Mouse (Mus musculus) fibroblast of lung, adult 2 months (primary cell): ENCODE results near the gene Intu.

Experiments
- DNase-seq: peaks from one replicate; pipeline ENCODE4 v3.0.0-alpha.2; 2011; ENCODE audit warnings: low read depth

Intu gene

DNA sequence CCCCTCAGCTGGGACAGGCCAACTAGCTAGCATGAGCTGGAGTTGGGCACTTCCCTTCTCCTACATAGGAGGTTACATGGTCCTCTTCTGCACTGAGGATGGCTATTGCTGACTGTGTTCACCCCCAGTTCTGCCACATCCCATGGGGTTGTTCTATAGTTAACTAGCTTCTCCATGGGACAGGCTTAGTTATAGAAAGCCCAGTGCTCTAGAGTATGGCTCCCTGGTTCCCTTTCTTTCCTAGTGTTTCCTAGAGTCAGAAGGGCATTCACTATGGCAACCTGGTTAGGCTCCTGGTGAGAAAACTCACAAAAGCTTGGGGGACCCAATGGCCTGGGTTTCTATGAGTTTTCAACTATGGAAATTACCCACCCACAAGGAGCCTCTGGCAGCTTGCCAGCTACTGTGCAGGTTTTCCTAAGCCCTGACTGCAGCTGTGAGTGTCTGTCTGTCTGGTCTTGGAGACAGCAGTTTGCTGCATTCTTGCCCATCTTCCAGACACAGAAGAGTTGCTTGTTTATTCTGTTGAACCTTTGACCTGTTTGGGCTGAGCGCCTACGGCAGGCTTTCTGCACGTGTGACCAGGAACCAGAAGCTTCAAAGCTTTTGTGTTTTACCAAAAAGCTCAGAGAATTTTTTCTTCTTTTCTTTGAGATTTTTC is 154.9 kb downstream of the Intu start:
- peak; percentile 6 for DNase-seq

DNA sequence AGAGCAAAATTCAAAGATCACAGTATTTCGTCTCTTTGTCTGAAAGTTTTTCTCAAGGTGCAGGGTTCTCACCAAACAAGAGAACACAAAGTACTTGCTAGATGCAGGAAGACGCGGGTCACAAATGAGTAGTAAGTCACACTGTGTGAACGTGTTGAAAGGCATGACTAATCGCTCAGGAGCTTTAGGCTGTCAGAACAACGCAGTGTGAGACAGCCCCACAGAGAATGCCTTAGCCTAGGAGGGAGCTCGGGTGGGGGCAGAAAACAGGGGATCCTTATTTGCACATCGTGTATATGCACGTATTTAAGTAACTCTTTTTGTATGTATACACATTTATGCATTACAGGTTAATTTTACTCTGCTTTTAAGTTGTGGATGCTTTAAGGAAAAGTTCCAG is 155.8 kb downstream of the Intu start:
- DNase-seq, result peak; percentile 16

DNA sequence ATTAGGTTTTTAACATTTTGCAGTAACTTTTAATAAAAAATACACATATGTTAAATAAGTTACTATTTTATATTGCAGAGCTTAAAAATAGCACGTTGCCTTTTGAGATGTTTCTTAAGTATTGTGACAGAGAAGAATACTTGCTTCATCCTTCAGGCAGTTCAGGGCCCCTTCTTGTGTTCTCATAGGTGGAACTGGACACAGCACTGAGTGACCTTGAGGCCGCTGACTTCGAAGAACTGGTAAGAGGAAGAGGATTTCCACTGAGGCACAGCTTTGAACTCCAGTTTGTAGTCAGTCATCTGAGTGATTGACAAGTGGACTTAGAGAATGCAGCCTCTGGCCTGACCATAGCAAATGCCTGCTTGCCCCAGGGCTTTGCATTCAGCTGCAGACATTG is 156.5 kb downstream of the Intu start:
- DNase-seq, result no peak

DNA sequence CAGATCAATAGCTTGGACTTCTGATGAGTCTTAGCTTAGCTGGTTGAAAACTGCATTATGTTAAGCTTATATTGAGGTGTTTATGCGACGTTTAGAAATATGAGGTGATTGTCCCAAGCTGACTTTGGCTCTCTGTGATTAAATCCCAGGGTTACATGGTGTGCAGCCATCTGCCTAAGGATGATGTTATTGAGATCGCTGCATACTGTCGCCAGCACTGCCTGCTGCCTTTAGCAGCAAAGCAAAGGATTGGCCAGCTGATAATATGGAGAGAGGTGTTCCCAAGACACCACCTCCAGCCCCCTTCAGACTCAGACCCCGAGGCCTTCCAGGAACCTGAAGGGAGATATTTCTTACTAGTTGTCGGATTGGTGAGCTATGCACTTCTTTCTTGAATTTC is 160.5 kb downstream of the Intu start:
- DNase-seq, result no peak

DNA sequence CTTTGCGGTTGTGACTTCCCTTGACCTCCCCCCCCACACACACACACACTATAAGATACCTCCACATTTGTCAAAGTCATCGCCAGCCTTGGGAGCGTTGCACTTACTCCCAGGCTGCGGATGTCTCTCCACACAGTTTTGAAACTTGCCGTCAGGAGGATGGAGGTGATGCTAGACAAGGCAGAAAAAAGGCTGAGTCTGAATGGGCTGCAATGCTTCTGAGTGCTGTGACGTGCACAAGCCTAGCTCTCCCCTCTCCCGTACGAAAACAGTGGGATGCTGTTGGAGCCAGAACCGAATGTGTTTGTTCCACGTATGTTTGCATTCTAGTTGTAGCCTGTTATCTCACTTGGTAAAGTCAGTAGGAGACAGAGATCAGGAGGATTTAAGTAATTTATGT is 162.3 kb downstream of the Intu start:
- DNase-seq, result no peak

DNA sequence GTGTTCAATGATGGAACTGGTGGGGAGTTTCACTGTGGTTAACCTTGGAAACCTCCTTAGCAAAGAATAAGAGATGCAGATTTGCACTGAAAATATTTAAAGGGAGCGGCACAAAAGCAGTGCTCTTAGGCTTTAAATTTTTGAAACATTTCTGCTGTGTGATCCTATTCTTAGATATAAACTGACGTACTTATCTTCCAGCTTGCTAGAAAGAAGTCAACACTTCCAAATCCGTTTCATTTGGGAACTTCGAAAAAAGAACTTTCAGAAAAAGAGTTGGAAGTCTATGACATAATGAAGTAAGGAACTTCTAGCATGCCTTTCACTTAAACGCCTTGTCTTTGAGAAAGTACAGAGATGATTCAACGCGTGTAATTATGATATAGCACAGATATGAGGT is 162.9 kb downstream of the Intu start:
- DNase-seq, result no peak

DNA sequence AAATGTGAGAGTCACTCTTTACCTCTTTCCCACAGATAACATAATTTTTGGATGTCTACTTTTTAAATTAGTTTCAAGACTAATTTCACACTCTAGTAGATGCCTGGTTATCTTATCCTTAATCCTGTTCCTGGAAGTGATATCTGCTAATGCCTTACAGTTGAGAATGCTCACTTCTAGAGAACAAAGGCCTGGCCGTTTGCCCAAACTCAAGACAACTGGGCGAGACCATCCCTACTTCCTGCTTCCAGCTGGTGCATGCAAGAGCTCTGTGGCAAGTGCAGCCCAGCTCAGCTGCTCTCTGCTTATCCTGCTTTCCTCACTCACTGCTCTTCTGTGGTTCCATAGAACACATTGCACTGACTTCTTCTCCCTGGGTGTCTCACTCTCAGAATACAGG is 163.4 kb downstream of the Intu start:
- no peak for DNase-seq

DNA sequence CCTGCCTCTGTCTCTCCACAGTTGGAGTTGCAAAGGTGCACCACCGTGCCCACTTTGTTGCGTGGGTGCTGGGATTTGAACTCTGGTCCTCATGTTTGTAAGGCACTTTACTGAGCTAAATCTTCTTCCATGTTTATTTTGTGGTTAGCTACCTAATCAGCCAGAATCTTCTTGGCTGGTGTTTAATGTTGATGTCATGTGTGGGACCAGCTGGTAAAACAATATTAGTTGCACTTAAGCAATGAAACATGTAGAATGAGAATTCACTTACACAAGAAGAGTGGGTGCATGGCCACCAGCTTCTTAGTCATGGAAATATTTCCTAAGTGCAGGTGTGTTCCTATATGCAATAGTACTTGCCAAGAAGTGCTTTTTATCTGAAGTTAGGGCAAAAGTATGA is 164.1 kb downstream of the Intu start:
- DNase-seq, result no peak

DNA sequence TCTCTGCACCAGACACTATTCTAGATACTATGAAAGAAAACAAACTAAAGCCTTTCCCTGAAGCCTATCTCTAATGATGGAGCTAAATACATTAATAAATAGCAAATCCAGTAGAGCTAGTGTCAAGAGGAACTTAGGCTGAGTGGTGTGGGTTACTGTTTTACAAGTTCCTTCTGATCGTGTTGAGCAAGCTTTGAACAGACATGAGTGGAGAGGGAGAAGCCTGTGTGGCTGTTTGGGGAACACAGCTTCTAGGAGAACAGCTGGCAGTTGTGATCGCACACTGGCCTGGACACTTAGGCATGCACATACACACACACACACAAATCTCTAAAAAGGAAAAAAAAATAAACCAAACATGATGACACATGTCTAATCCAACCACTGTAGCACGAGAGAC is 167.7 kb downstream of the Intu start:
- no peak for DNase-seq

DNA sequence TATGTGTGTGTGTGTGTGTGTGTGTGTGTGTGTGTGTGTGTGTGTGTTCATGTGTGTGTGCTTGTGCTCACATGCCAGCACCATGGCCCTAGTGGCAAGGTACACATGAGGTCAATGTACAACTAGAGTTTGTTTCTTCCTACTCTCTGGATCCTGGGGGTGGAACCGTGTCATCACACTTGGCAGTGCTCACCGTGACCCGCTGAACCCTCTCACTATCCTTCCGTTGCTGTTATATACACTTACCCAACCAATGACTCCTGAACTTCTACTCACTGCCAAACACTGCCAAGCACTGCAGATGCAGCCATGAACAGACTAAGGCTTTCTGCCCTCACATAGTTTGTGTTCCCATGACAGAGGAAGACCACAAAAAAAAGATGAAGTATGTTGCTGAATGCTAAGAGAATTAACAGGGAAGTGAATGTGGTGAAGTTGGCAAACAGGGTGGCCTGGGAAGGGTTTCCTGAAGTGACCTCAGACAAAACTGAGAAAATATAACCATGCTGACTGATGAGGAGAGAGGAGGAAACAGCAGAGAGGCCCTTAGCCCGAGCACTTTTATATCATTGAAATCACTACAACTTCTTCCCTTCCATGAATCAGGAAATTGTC is 173.8 kb downstream of the Intu start:
- DNase-seq, result peak; percentile 13

DNA sequence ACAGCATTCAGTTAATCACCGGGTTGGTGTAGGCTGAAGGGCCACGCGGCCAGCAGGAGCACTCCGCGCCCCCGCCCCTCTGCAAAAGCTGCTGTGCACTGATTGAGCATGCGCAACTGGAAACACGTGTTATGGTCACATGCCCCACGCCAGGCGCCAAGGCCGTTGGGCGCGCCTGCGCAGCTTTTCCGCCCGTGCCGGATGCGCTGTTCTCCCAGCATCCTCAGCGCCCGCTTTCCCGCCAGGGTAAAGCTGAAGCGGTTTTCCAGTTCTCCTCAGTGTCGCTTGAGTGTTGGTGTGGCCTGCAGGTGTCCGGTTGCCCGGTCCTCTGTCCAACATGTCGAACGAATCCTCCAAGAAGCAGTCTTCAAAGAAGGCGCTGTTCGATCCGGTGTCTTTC is 177.6 kb downstream of the Intu start, which contains the start of gene Slc25a31:
Slc25a31 (plus strand) TSS at position 201 of the 400 bp plus-strand sequence.
- no peak for DNase-seq

DNA sequence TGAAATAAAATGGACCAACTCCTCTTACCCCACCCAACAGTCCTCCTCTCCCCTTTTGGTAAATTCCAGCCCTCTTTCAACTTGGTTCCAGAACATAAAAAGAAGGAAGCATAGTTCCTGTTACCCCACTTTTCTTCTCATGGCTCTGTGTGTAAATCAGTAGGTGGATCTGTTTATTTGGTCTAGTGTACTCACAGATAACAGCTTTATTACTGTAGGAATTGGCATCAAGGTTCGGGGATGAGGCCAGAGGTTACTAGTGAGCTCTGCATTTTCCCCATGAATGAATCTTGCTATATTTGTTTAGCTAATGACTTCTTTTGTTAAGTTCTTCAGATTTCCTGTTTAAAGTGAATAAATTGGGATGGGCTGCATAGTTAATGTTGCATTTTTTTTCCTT is 185.0 kb downstream of the Intu start:
- no peak for DNase-seq

DNA sequence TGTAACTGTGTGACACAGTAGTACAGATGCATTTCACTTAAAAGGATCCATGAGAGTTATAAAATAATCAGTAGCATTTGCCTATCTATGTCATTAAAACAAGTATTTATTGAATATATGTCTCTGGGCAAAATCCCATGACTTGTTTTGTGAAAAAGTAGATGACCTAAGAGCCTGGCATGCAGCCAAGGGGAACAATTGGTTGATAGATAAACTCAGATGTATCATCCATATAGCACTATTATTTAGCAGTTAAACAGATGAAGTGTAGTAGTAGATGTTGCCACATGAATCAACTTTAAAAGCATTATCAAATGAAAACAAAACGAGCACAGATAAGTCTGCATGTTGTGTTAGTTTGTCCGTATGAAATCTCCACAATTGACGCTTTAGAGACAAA is 187.9 kb downstream of the Intu start:
- no peak for DNase-seq

DNA sequence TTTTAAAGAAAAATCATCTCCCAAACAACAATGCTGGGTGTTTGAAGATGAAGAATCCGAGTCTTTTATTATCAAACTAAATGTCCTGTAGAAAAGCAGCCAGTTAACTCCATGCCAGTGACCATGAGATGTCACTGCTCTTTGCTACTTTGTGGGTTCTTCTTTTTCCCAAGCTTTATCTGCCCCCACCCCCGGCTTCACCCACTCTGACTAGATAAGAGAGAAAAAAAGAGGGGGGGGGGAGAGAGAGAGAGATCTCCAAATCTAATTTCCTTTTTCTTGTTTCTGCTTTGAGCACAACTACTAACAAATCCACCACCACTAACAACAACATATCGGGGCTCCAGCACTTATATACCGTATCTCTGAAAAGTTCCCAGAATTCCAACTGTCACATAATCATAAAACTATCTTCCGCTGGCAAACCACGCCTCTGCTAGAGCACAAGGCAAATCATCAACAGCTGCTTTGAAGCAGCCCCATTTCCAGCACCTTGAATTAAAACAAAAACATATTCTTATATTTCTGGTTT is 207.4 kb downstream of the Intu start:
- DNase-seq, result no peak

DNA sequence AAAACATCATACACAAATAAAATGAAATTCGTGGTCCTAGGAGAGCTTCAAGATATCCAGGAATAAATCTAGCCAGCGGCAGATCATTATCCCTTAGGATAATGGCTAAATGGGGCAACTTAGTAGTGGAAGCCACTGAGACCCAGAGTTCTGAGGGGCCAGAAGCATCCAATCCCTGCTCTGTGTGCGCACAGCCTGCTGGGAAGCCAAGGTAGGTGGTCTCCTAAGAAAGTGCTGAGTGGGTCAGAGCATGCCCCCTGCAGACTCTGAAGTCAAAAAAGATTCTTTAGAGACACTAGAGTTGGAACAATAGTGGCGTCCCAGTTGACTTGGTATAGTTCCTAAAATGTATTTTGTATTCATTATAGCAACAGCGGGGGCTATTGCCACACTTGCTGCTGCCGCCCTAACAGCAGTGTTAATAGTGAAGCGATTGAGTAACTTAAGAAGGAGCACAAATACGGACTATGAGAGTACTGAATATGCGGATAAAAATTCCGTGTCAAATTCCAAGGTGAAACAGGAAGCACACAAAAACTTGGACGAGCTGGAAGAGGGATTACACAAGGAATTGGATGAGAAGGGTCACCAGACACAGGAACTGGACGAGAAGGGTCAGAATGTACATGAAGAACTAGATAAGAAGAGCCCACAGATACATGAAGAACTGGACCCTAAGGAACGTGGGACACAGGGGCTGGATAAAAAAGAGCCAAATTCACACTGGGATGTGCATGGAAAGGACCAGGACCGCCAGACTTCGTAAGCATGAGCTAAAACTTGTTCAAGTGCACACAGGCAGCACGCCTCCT is 213.1 kb downstream of the Intu start, which contains the start of gene Hspa4l:
Hspa4l (plus strand) TSS at position 472 of the 812 bp plus-strand sequence.
- DNase-seq, result peak; percentile 5

DNA sequence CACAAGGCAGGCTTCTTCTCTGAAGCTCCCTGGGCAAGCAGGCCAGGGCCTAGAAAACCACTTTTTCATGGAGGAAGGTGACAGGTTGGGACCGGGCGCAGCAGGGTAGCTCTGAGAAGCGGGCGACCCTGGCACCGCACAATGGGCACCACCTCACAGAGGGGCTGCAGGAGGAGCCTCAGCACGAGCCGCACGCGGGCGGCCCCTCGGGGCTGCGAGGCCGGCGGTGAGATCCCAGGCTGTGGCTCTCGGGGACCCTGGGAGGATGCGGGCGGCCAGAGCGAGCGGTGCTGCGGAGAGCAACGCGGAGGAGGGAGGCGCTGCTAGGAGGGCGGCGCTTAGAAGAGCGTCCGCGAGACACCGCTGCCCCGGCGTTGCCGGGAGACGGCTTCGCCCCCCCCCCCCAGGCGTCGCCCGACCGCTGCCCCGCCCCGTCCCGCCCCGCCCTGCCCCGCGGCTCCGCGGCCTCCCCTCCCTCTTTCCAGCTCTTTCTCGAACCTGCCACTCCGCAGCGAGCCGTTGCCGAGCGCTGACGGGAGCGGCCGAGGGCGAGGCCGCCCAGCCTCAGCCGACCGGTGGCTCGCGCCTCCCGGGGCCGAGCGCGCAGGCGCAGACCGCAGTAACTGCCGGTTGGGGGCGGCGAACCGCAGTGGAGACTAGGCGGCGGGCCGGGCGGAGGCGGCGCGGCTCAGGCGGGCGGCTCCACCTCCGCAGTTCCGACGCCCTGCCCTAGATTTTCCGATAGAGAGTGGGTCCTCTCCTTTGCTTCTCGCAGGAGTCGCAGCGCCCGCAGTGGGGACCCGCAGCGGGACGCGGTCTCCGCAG is 214.0 kb downstream of the Intu start:
- peak; percentile 58 for DNase-seq

DNA sequence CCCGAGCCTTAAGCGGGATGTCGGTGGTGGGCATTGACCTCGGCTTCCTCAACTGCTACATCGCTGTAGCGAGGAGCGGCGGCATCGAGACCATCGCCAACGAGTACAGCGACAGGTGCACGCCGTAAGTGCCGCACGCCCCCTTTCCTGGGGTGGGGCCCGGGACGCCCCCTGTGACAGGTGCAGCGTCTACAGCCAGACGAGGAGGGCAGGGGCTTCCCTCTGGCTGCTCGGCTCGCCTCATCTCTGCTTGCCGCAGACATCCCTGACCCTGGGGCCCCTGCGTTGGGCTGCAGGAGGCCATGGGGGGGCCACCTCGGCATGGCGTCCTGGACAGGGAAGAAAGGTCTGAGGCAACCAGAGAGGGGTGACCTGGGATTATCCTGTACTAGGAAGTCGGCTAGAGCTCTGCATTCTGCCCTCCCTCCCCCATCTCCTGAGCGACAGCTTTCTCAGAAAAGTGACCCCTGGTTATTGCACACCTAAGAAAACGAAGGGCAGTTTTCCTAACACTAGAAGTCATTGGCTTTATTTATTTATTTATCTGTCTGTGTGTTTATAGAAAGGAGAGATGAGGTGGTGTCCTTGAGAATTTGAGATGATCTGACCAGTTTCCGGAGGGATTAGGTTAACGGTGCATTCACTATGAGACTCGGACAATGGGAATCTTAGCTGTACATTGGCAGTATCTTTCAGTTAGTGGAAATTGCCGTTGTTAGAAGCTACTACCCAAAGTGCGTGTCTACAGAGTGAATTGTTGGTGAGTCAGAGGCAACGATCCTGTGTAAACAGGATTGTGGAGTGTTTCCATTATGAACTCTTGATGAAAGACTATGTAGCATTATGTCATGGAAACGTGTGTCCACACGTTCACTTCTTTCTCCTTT is 214.8 kb downstream of the Intu start:
- DNase-seq, result peak; percentile 28
